Mouse (Mus musculus) heart, adult 2 months (tissue): ENCODE data around the gene Myo19. TPM values are rescaled to one million over a fixed set of nuclear protein-coding genes. Genes with fewer than 3 reads are reported as not detected.

Source experiments
- DNase-seq, 2 experiments: peaks; one replicate each; pipeline ENCODE4 v3.0.0; 2021
- H3K27ac ChIP-seq: fragments of 200-600 bp; 2 replicates; pipeline ENCODE4 v1.8.1; 2022
- H3K27me3 ChIP-seq: fragments of 200-500 bp; 2 replicates; pipeline ENCODE4 v1.6.1; 2012; ENCODE audit warnings: mild to moderate bottlenecking, low read length, inconsistent platforms, mixed read lengths; ENCODE audit not compliant: control insufficient read depth, insufficient read depth
- H3K36me3 ChIP-seq: fragments of 200-500 bp; 2 replicates; pipeline ENCODE4 v1.6.1; 2012; ENCODE audit warnings: low read length, inconsistent platforms; ENCODE audit not compliant: control insufficient read depth, insufficient read depth
- H3K4me1 ChIP-seq: fragments of 200-500 bp; 2 replicates; pipeline ENCODE4 v1.6.1; 2011; ENCODE audit warnings: low read length; ENCODE audit not compliant: control insufficient read depth, insufficient read depth
- H3K4me3 ChIP-seq: fragments of 200-600 bp; 2 replicates; pipeline ENCODE4 v1.8.1; 2022
- H3K79me2 ChIP-seq: fragments of 200-500 bp; replicated peaks from 2 replicates; pipeline ENCODE4 v1.6.1; 2012; ENCODE audit warnings: mild to moderate bottlenecking, inconsistent platforms, low read length, moderate library complexity, mixed read lengths; ENCODE audit not compliant: control insufficient read depth, insufficient read depth
- H3K9ac ChIP-seq: fragments of 200-500 bp; 2 replicates; pipeline ENCODE4 v1.6.1; 2012; ENCODE audit warnings: low read depth, mild to moderate bottlenecking, control low read depth, inconsistent platforms, low read length, mixed read lengths
- CTCF ChIP-seq: fragments of 200-600 bp; IDR thresholded peaks from 2 replicates; pipeline ENCODE4 v1.8.1; 2022; ENCODE audit warnings: antibody characterized with exemption, mild to moderate bottlenecking, moderate library complexity
- EP300 ChIP-seq: fragments of 200-500 bp; IDR thresholded peaks from 2 replicates; pipeline ENCODE4 v1.6.1; 2011; ENCODE audit warnings: low read depth, low read length, control low read depth; ENCODE audit not compliant: insufficient read depth
- POLR2A ChIP-seq: fragments of 200-500 bp; IDR thresholded peaks from 2 replicates; pipeline ENCODE4 v1.6.1; 2011; ENCODE audit warnings: mild to moderate bottlenecking, low read depth, low read length, control low read depth; ENCODE audit not compliant: insufficient read depth
- WGBS: fragments of 180-500 bp; shearing (Covaris S2); methylation state at CpG from one replicate; pipeline ENCODE4 v1.1.7; 2018; 5-methylcytosine and 5-hydroxymethylcytosine counted together
- intact Hi-C: fragments of 180-260 bp; cut with DNase I; formaldehyde crosslinking; loops from one replicate; pipeline ENCODE4 v1.15.1; 2025
- polyA plus RNA-seq: library from polyadenylated mRNA; depleted of rRNA; stranded (reverse); fragments of >200 nt; gene quantifications from 2 replicates; pipeline ENCODE4 v1.2.3, GENCODE M21; 2012
- total RNA-seq, 2 experiments: library from RNA; stranded (reverse); gene quantifications; 2 replicates each; pipeline ENCODE4 v1.2.3; 2021

The Myo19 gene
- total and polyA plus RNA-seq, 3 experiments = 5.7 to 7.5 (median 5.9) TPM

DNA sequence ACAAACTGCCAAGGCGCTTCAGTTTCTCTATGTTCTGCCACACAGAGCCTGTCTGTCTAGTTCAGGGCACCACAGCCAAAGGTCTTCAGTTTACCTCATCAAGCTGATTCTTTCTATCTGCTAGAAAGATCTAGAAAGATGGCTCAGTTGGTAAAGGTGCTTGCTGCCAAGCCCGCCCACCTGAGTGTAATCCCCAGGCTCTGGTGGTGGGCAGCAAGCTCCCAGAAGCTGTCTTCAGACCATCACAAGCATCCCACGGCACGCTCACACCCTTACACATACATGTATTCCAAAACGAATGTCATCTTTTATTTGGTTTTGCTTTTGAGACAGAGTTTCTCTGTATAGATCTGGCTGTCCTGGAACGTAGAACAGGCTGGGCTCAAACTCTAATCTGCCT, 28.5 kb downstream of the Myo19 start:
- intact Hi-C loops = no loop called here

DNA sequence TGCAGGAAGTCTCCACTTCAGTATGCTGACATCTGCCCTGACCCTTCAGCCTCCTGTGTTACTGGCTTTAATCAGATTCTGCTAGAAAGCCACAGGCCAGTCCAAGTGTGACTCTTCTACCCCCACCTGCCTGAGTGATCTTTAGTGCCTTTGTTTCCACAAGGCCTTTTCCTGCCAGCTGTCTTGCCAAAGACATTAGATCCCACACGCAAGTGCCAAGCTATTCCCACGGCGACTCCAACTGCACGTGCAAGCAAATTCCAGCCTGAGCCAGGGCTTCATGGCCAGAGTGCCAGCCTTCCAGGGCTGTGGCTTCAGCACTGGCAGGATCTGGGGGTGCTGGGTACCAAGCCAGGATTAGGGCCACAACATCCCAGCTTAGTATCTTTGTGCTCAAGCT, 30.5 kb downstream of the Myo19 start:
- 50% methylated on average over 4 of the region's 4 CpGs for WGBS
- Histone ChIP-seq H3K79me2 (no peaks in the 10 kb centered on the region), H3K4me3 (no peak overlapping the region), H3K27ac (no peak overlapping the region), H3K9ac (no peak overlapping the region), H3K4me1 (no peaks in the 10 kb centered on the region), H3K27me3 (no peaks in the 10 kb centered on the region), H3K36me3 (no peaks in the 10 kb centered on the region)
- TF ChIP-seq CTCF (no peak), POLR2A (no peak), EP300 (no peak)
- no peak for DNase-seq
- intact Hi-C loops = no loop called here

More for the DNA sequence above, 28.5 kb downstream of the Myo19 start:
- WGBS = 93% methylated on average over 6 of the region's 6 CpGs
- no peak for DNase-seq
- H3K4me1 ChIP-seq = no peaks in the 10 kb centered on the region
- H3K9ac ChIP-seq = no peak overlapping the region
- no peaks in the 10 kb centered on the region for H3K36me3 ChIP-seq
- no peak overlapping the region for H3K27ac ChIP-seq
- TF ChIP-seq POLR2A (no peak), CTCF (no peak), EP300 (no peak)
- H3K4me3 ChIP-seq = no peak overlapping the region
- H3K79me2 ChIP-seq = no peaks in the 10 kb centered on the region
- no peaks in the 10 kb centered on the region for H3K27me3 ChIP-seq

DNA sequence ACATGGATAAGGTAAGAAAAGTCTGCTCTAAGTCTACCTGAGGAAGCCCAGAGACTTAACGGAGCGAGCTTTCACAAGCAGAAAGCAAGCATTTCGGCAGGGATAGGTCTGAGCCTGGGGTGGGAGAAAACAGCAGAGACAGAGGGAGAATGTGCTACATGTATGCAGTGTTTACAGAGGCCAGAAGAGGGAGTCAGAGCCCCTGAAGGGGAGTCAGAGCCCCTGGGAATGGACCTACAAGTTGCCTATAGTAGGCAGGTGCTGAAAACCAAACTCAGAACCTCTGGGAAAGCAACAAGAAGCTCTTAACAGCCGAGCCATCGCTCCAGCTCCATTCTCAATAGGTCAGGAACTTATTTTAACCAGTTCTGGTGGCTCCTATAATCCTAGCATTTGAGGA, 34.7 kb downstream of the Myo19 start:
- Histone ChIP-seq H3K4me1 (peaks cover 3% of the 10 kb centered on the region), H3K9ac (no peak overlapping the region), H3K4me3 (no peak overlapping the region), H3K79me2 (peaks cover 3% of the 10 kb centered on the region), H3K27ac (no peak overlapping the region), H3K27me3 (no peaks in the 10 kb centered on the region), H3K36me3 (no peaks in the 10 kb centered on the region; the same call in 1 of the 2 replicates)
- WGBS = 80% methylated on average over 5 of the region's 5 CpGs
- TF ChIP-seq CTCF (peak; percentile 23), EP300 (no peak), POLR2A (no peak)
- DNase-seq = no peak
- intact Hi-C loops = loop anchor here (5.0 kb wide), 1 partner anchor 268 kb away; no protein-coding TSS in a partner anchor

DNA sequence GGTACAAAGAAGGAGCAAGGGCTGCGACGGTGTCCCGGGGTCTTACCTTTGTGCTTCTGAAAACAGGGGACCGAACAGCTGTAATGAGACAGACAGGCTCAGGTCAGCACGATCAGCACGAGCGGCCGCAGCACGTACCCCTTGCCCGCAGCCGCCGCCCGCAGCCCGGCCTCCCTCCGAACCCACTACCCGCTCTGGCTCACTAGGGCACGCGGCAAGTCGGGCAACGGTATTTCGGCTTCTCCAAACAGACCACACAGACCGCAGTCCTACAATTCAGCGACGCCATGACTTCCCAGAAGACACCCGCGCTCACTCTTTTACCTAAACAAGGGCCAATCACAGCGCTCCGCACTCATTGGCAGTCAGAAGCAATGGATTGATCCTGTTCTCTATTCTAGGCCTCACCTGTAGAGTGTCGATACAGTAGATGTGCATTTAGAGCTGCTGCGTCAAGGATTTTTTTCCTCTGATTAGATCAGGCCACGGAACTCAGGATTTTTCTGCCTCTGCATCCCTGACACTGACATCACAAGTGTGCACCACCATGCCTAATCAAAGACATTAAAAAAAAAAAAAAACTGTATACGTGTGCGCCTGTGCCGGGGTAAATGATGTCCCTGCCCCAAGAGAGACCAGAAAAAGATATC, 36.2 kb downstream of the Myo19 start, which contains the start of gene Znhit3:
TSS of gene Znhit3 (minus strand) at position 314 of the 650 bp plus-strand sequence.
- Histone ChIP-seq H3K4me3 (peak within 1 kb of the TSS; percentile 89), H3K4me1 (peaks cover 3% of the 10 kb centered on the region), H3K36me3 (no peaks in the 10 kb centered on the region; the same call in 1 of the 2 replicates), H3K27ac (peak within 1 kb of the TSS; percentile 75), H3K9ac (peak within 1 kb of the TSS; percentile 99), H3K27me3 (no peaks in the 10 kb centered on the region), H3K79me2 (peaks cover 3% of the 10 kb centered on the region)
- WGBS = 3% methylated on average over 34 of the region's 34 CpGs
- TF ChIP-seq POLR2A (peak; percentile 80), CTCF (peak; percentile 14), EP300 (peak; percentile 73; the same call in 1 of the 2 replicates)
- peak; percentile 83 to 84 for DNase-seq
- intact Hi-C loops = loop anchor here (5.0 kb wide), 1 partner anchor 266 kb away; no protein-coding TSS in a partner anchor

DNA sequence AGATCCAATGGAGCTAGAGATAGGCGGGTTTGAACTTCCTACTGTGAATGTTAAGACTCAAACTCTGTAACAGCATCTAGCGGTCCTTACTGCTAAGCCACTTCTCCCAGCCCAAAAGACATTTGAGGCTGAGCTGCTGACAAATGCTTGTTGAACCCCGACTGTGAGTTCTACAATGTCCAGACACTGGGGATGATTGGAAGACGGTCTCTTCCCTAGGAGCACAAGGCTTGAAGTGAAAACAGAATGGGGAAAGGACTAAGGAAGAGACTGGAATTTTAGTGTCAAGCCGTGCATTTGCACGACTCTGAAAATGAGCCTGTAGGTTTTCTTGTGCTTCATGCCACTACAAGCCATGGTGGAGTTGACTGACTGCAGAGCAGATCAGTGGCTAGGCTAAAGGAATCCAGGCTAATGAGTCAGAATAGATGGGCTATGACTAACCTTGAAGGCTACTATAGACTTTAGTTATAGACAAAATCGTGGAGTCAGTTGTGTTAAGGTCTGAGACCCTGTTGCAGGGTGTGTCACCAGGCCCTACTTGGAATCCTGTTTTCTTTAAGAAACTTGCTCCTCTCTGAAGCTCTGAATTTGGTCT, 36.9 kb downstream of the Myo19 start:
- Histone ChIP-seq H3K4me1 (peaks cover 3% of the 10 kb centered on the region), H3K27ac (peak overlapping the region; percentile 6; the same call in 1 of the 2 replicates), H3K4me3 (peak overlapping the region; percentile 89), H3K36me3 (no peaks in the 10 kb centered on the region; the same call in 1 of the 2 replicates), H3K79me2 (peaks cover 3% of the 10 kb centered on the region), H3K27me3 (no peaks in the 10 kb centered on the region), H3K9ac (peak overlapping the region; percentile 6; the same call in 1 of the 2 replicates)
- WGBS = 59% methylated on average over 7 of the region's 7 CpGs
- no peak for DNase-seq
- intact Hi-C loops = loop anchor here (5.0 kb wide), 1 partner anchor 265 kb away; no protein-coding TSS in a partner anchor
- TF ChIP-seq EP300 (no peak), CTCF (no peak), POLR2A (no peak)
